Mouse (Mus musculus) liver, postnatal 0 days (tissue): ENCODE measurements around the gene Smc1b. TPM values are rescaled to one million over a fixed set of nuclear protein-coding genes. Genes with fewer than 3 reads are reported as not detected.

Experiments
- ATAC-seq: fragments of 200-750 bp; cut with Nextera tagmentation; 2 replicates; pipeline ENCODE4 v1.8.0; 2017; ENCODE audit warnings: mild to moderate bottlenecking, moderate library complexity
- DNase-seq: peaks from one replicate; pipeline ENCODE4 v3.0.0-alpha.2; 2016
- H3K27ac ChIP-seq: fragments of 300-500 bp; sonication (generic); 2 replicates; pipeline ENCODE4 v1.5.1; 2014; ENCODE audit warnings: antibody characterized with exemption, moderate library complexity, mild to moderate bottlenecking, low read depth
- H3K27me3 ChIP-seq: fragments of 300-500 bp; sonication (generic); 2 replicates; pipeline ENCODE4 v1.6.1; 2014; ENCODE audit warnings: low read length, control low read depth, mixed read lengths; ENCODE audit not compliant: insufficient read depth
- H3K36me3 ChIP-seq: fragments of 300-500 bp; sonication (generic); replicated peaks from 2 replicates; pipeline ENCODE4 v1.6.1; 2014; ENCODE audit warnings: mild to moderate bottlenecking, control low read depth, low read length, moderate library complexity, mixed read lengths; ENCODE audit not compliant: insufficient read depth
- H3K4me1 ChIP-seq: fragments of 300-500 bp; sonication (generic); 2 replicates; pipeline ENCODE4 v1.6.1; 2014; ENCODE audit warnings: antibody characterized with exemption, mild to moderate bottlenecking, control low read depth; ENCODE audit not compliant: insufficient read depth
- H3K4me2 ChIP-seq: fragments of 300-500 bp; sonication (generic); 2 replicates; pipeline ENCODE4 v1.6.1; 2014; ENCODE audit warnings: low read depth, mild to moderate bottlenecking, low read length, moderate library complexity, mixed read lengths
- H3K4me3 ChIP-seq: fragments of 300-500 bp; sonication (generic); 2 replicates; pipeline ENCODE4 v1.5.1; 2014; ENCODE audit warnings: low read depth, low read length
- H3K9ac ChIP-seq: fragments of 300-500 bp; sonication (generic); replicated peaks from 2 replicates; pipeline ENCODE4 v1.6.1; 2014; ENCODE audit warnings: mild to moderate bottlenecking, moderate library complexity
- H3K9me3 ChIP-seq: fragments of 300-500 bp; sonication (generic); 2 replicates; pipeline ENCODE4 v1.6.1; 2016; ENCODE audit warnings: mild to moderate bottlenecking, control low read depth, low read length, mixed read lengths
- CTCF ChIP-seq: sonication (generic); IDR thresholded peaks from 2 replicates; pipeline ENCODE4 v1.5.1; 2016; ENCODE audit warnings: antibody characterized with exemption, low read depth
- EP300 ChIP-seq: IDR thresholded peaks from 2 replicates; pipeline ENCODE4 v1.6.1; 2016; ENCODE audit warnings: antibody characterized with exemption, low read depth, mild to moderate bottlenecking
- WGBS: fragments of 180-500 bp; shearing (Covaris S2); extraction: QIAGEN DNeasy Blood & Tissue Kit; methylation state at CpG from one replicate; pipeline ENCODE4 v1.1.7; 2014; ENCODE audit not compliant: insufficient replicate concordance; 5-methylcytosine and 5-hydroxymethylcytosine counted together
- polyA plus RNA-seq: library from polyadenylated mRNA; unstranded; fragments of >200 nt; fragmentation: Nextera tagmentation; extraction: Ambion mirVana; gene quantifications from 2 replicates; pipeline ENCODE4 v1.2.1, GENCODE M21; 2015

Gene Smc1b
- polyA plus RNA-seq, 1 experiment from 2014 or later = 0.94 TPM

DNA sequence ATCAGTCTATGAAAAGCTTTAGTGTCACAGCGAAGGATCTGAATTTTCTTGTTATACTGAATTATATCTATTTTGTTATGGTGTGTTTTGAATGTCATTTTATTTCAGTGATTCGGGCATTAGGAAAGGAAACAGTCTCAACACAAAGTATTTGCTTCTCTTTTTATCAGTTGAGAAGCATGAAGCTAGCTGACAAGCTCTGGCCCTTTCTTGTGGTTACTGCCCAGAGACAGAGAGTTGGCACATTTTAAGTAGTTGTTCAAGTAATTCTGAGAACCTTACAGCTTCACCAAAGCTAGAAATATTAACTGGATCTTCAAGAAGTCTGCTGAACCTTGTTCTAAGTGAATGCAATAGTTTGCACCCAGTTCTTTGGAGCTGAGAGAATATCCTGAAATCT, 68.3 kb downstream of the Smc1b start:
- 73% methylated on average over 2 of the region's 2 CpGs for WGBS
- Histone ChIP-seq H3K9ac (no peak overlapping the region), H3K36me3 (peaks cover 12% of the 10 kb centered on the region; the same call in 1 of the 2 replicates), H3K27me3 (no peaks in the 10 kb centered on the region), H3K9me3 (no peaks in the 10 kb centered on the region), H3K27ac (no peak overlapping the region), H3K4me3 (no peak overlapping the region), H3K4me1 (no peaks in the 10 kb centered on the region), H3K4me2 (no peak overlapping the region)
- TF ChIP-seq CTCF (no peak), EP300 (no peak)
- ATAC-seq = no peak
- no peak for DNase-seq

DNA sequence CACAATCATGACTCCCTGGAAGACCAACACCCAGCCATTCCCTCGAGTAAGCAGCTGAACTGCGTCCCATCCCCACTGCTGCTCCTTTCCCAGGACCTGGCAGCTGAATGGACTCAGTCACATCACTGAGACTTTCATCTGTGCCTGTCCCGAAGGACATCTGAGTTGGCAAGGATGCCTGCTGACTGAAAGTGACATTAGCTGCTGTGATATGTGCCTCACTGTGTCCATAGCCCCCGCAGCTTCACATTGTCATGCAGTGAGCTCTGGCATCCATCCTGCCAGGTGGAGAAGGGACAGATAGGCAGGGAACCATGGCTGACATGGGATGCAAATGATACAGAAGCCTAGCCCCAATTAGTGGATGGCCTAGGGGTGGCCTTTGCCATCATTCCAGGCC, 76.6 kb downstream of the Smc1b start:
- no peaks in the 10 kb centered on the region for H3K9me3 ChIP-seq
- no peaks in the 10 kb centered on the region for H3K4me1 ChIP-seq
- TF ChIP-seq EP300 = no peak
- no peak for TF ChIP-seq CTCF

GRCm38 (mm10) chr15:85054098-85054497, 77.7 kb downstream of the Smc1b start:
- Histone ChIP-seq H3K27me3 (no peaks in the 10 kb centered on the region), H3K4me1 (no peaks in the 10 kb centered on the region), H3K36me3 (peaks cover 26% of the 10 kb centered on the region), H3K27ac (no peak overlapping the region), H3K4me2 (no peak overlapping the region), H3K4me3 (no peak overlapping the region), H3K9me3 (no peaks in the 10 kb centered on the region), H3K9ac (no peak overlapping the region)
- ATAC-seq = no peak
- no peak for DNase-seq
- TF ChIP-seq EP300 (no peak), CTCF (no peak)
- WGBS = 82% methylated on average over 3 of the region's 3 CpGs

More for the DNA sequence above, 76.6 kb downstream of the Smc1b start:
- no peak overlapping the region for H3K27ac ChIP-seq
- 78% methylated on average over 4 of the region's 4 CpGs for WGBS
- DNase-seq (no peak), ATAC-seq (no peak)
- no peaks in the 10 kb centered on the region for H3K27me3 ChIP-seq
- no peak overlapping the region for H3K4me3 ChIP-seq
- H3K36me3 ChIP-seq = peaks cover 22% of the 10 kb centered on the region
- H3K4me2 ChIP-seq = no peak overlapping the region
- H3K9ac ChIP-seq = no peak overlapping the region

DNA sequence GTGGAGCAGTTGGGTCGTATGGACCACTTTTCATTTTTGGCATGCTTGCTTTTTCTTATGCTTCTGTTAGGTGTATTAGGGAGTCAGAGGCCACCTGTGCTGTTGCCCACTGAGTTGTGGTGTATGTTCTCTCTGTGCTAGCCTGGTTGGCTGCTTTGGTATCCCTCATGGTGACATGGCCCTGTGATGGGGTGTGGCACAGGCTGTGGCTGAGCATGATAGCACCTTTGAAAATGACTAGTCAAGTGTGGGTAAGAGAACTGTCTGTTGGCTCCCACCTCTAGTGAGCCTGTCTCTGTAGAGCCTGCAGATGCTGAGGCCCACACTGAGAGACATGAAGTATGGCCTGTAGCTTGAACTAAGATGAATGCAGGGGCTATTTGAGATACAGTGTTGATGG, 82.0 kb downstream of the Smc1b start:
- H3K27ac ChIP-seq = no peak overlapping the region

GRCm38 (mm10) chr15:85047865-85048264, 83.9 kb downstream of the Smc1b start:
- Histone ChIP-seq H3K27ac (no peak overlapping the region), H3K36me3 (peaks cover 30% of the 10 kb centered on the region), H3K4me1 (0 out of 2 replicates have a peak, but pooled peaks cover under 1% of the 10 kb centered on the region), H3K27me3 (no peaks in the 10 kb centered on the region), H3K9me3 (no peaks in the 10 kb centered on the region), H3K9ac (no peak overlapping the region), H3K4me3 (no peak overlapping the region), H3K4me2 (no peak overlapping the region)
- TF ChIP-seq EP300 (no peak), CTCF (no peak)
- WGBS = 86% methylated on average over 4 of the region's 4 CpGs
- DNase-seq = no peak
- no peak for ATAC-seq

More for the DNA sequence above, 82.0 kb downstream of the Smc1b start:
- no peaks in the 10 kb centered on the region for H3K9me3 ChIP-seq
- H3K36me3 ChIP-seq = peaks cover 30% of the 10 kb centered on the region
- ATAC-seq (peak; percentile 29; the same call in 1 of the 2 replicates), DNase-seq (no peak)
- H3K9ac ChIP-seq = no peak overlapping the region
- H3K4me3 ChIP-seq = no peak overlapping the region
- TF ChIP-seq EP300 (no peak), CTCF (no peak)
- H3K4me1 ChIP-seq = no peaks in the 10 kb centered on the region
- no peak overlapping the region for H3K4me2 ChIP-seq
- H3K27me3 ChIP-seq = no peaks in the 10 kb centered on the region
- 69% methylated on average over 1 of the region's 1 CpGs for WGBS

GRCm38 (mm10) chr15:85046230-85046950, 85.4 kb downstream of the Smc1b start:
- Histone ChIP-seq H3K9me3 (no peaks in the 10 kb centered on the region), H3K4me2 (no peak overlapping the region), H3K4me1 (0 out of 2 replicates have a peak, but pooled peaks cover 3% of the 10 kb centered on the region), H3K4me3 (no peak overlapping the region), H3K27me3 (no peaks in the 10 kb centered on the region), H3K36me3 (peaks cover 24% of the 10 kb centered on the region), H3K27ac (no peak overlapping the region), H3K9ac (no peak overlapping the region)
- whole genome bisulfite sequencing = 83% methylated on average over 14 of the region's 14 CpGs
- DNase-seq (no peak), ATAC-seq (no peak)
- no peak for TF ChIP-seq EP300
- no peak for TF ChIP-seq CTCF
